Mouse (Mus musculus): ENCODE results near the gene Fhit.
"Not testable (repeated sequence)": the region's sequence is repeated elsewhere in the genome, so short reads cannot be mapped to it uniquely, and the experiment has no call there.

Fhit gene

DNA sequence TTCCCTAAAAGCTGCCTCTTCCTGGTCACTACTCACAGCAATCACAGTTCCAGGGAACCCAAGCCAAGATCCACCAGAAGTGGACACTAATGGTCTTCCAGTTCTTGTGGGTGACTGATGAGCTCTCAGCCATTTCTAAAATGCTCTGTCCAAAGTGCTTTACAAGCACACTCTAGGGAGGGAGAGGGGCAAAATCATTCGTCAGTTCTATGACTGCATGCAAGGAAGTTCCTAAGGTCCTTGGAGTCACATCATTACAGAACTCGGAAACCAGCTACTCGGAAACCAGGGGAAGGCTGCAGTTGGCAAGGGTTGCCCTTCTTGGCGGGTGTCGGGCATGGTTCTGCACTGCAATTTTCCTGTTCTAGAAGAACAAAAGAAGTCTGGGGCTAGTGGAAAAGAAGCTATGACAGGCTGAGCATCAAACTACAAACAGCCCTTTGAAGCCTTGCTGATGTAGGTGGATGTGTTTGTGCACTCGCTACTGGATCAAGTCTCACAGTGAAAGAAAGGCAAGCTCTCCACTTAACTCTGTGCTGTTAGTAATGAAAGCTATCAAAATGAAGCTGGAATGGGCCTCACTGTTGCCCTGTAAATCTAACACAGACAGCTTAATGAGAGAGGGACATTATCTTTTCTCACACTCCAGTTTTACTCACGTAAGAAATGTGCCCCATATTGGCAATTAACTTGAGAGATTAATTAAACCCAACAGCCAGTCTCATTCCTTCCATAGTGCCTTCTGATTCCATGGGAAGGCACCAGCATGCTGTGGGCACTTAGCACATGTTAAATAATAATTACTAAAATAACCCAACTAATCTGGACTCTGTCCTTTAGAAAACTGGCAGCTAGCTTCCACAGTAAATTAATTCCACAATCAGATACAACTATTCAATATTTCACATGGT is 243.7 kb downstream of the Fhit start:
- no peak for DNase-seq

- DNase-seq = no peak
Measured at GRCm38 (mm10) chr14:10908011-10908410, 253.8 kb downstream of the Fhit start.

GRCm38 (mm10) chr14:10882759-10883158 is 279.1 kb downstream of the Fhit start:
- DNase-seq = no peak

GRCm38 (mm10) chr14:10880749-10881148 is 281.1 kb downstream of the Fhit start:
- DNase-seq = no peak

GRCm38 (mm10) chr14:10874595-10875372 is 287.1 kb downstream of the Fhit start:
- no peak for DNase-seq

GRCm38 (mm10) chr14:10857606-10858005 is 304.2 kb downstream of the Fhit start:
- DNase-seq = no peak

GRCm38 (mm10) chr14:10851936-10852335 is 309.9 kb downstream of the Fhit start:
- no peak for DNase-seq

- DNase-seq = no peak
Measured at GRCm38 (mm10) chr14:10836001-10836400, 325.8 kb downstream of the Fhit start.

- DNase-seq = no peak
Measured at GRCm38 (mm10) chr14:10824819-10825218, 337.0 kb downstream of the Fhit start.

GRCm38 (mm10) chr14:10813551-10813950 is 348.3 kb downstream of the Fhit start:
- no peak for DNase-seq

GRCm38 (mm10) chr14:10798489-10799180 is 363.2 kb downstream of the Fhit start:
- DNase-seq = no peak

DNA sequence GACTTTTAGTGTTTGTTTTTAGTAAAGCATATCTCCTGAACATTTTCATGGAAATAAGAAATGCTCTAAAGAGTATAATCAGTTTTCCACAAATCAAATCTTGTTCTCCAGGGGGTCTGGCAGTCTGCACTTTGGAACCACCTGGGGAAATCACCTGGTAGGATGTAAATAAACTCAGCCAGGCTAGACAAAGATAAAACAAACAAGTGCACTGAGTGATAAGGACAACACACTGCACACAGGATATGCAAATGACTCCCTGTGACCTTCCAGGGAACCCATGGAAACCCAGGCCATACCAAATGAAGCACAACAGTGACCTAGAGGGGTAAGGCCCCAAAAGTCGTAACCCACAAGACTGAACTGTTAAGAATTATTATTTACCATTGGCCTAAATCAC is 364.2 kb downstream of the Fhit start:
- DNase-seq = no peak

- no peak for DNase-seq
Measured at GRCm38 (mm10) chr14:10795498-10796075, 366.2 kb downstream of the Fhit start.

DNA sequence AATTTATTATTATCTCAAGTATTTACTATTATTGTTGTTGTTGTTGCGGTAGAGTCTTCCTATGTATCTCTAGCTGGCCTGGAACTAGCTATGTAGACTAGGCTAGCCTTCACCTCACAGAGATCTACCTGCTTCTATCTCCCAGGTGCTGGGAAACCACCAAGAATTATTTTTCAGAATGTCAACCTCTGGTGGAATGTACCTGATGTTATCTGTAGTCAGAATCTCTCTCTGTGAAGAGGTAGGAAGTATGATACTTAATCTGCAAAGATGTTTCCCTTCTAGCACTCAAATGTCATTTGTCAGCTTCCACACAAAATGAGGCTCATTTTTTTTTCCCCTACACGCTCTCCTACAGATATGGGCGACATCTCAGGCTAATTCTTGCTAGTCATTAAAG is 377.9 kb downstream of the Fhit start:
- no peak for DNase-seq

DNA sequence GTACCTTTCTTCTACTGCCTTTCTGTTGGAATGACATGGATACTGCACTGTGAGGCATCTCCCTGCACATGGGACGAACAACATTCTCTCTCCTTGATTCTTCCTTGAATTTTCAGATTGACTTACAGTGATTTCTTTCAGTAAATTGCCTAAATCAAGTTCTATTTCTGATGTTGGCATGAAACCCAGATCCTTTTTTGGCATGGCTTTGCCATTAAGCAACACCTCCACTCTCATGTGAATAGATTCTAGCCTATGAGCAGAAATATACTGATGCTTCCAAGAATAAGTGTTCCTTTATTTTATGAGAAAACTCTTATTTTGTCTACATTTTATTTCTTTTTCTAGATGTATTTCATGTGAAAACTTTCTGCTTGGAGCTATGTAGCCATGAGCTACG is 383.1 kb downstream of the Fhit start:
- no peak for DNase-seq

GRCm38 (mm10) chr14:10754883-10755282 is 407.0 kb downstream of the Fhit start:
- DNase-seq = not testable (repeated sequence)

GRCm38 (mm10) chr14:10738076-10738475 is 423.8 kb downstream of the Fhit start:
- no peak for DNase-seq

DNA sequence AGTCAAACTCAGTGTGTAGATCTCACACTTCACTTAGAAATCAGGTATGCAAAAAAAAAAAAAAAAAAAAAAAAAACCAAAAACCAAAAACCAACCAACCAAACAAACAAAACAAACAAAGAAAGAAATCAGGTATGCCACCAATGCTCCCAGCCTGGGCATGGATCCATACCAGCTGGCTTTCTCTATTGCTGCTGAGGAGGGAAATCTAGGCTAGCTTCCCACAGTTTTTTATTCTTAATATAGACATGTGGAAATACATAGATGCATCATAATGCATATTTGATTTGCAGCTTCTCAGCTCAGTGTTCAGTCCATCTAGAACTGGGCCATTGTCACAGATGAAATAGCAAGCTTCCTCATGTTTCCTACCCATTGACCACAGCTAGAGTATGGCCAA is 439.3 kb downstream of the Fhit start:
- no peak for DNase-seq

- DNase-seq = no peak
Measured at GRCm38 (mm10) chr14:10712916-10713315, 448.9 kb downstream of the Fhit start.

DNA sequence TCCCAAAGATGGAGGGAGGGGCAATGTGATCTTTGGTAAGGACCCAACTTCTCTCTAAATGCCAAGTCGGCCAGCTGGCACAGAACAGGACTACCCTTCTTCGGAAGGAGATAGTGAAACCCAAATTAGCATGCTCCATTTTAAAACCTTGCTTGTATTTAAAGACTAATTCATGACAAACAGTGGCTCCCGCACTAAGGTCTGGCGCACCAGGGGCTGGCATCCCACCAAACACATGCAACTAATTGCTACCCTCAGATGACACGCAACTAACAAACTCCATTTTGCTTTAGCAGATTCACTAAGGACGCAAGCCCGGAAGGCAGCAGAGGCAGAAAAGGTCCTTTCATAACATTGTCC is 449.3 kb downstream of the Fhit start:
- DNase-seq = no peak

GRCm38 (mm10) chr14:10711841-10712521 is 449.9 kb downstream of the Fhit start:
- no peak for DNase-seq

GRCm38 (mm10) chr14:10710796-10711311 is 451.0 kb downstream of the Fhit start:
- no peak for DNase-seq
